Mouse (Mus musculus) hindbrain, embryonic 12.5 days (tissue): ENCODE results near the gene Cdkal1. TPM values are rescaled to one million over a fixed set of nuclear protein-coding genes. Genes with fewer than 3 reads are reported as not detected.
A peak's percentile ranks its signal among the peaks of the same experiment; 100 is the strongest.

Experiments used
- ATAC-seq: fragments of 200-750 bp; cut with Nextera tagmentation; 2 replicates; pipeline ENCODE4 v1.8.0; 2017; ENCODE audit warnings: moderate TSS enrichment; ENCODE audit not compliant: low FRiP score
- H3K27ac ChIP-seq: fragments of 300-500 bp; sonication (generic); 2 replicates; pipeline ENCODE4 v1.5.1; 2016; ENCODE audit warnings: mild to moderate bottlenecking
- H3K27me3 ChIP-seq: fragments of 300-500 bp; sonication (generic); 2 replicates; pipeline ENCODE4 v1.6.1; 2016; ENCODE audit warnings: mild to moderate bottlenecking
- H3K36me3 ChIP-seq: fragments of 300-500 bp; sonication (generic); 2 replicates; pipeline ENCODE4 v1.6.1; 2016; ENCODE audit warnings: mild to moderate bottlenecking
- H3K4me1 ChIP-seq: fragments of 300-500 bp; sonication (generic); 2 replicates; pipeline ENCODE4 v1.6.1; 2016
- H3K4me2 ChIP-seq: fragments of 300-500 bp; sonication (generic); replicated peaks from 2 replicates; pipeline ENCODE4 v1.6.1; 2016; ENCODE audit warnings: mild to moderate bottlenecking
- H3K4me3 ChIP-seq: fragments of 300-500 bp; sonication (generic); 2 replicates; pipeline ENCODE4 v1.5.1; 2016; ENCODE audit warnings: mild to moderate bottlenecking
- H3K9ac ChIP-seq: fragments of 300-500 bp; sonication (generic); 2 replicates; pipeline ENCODE4 v1.6.1; 2016; ENCODE audit warnings: mild to moderate bottlenecking, moderate library complexity
- H3K9me3 ChIP-seq: fragments of 300-500 bp; sonication (generic); replicated peaks from 2 replicates; pipeline ENCODE4 v1.6.1; 2016; ENCODE audit warnings: mild to moderate bottlenecking
- WGBS: fragments of 180-500 bp; shearing (Covaris S2); methylation state at CpG from one replicate; pipeline ENCODE4 v1.1.7; 2016; 5-methylcytosine and 5-hydroxymethylcytosine counted together
- polyA plus RNA-seq: library from polyadenylated mRNA; unstranded; fragments of >200 nt; fragmentation: Nextera tagmentation; extraction: Ambion mirVana; gene quantifications from 2 replicates; pipeline ENCODE4 v1.2.1, GENCODE M21; 2016

Cdkal1 gene
- polyA plus RNA-seq, 1 experiment from 2014 or later, result 31.4 TPM

- 3% methylated on average over 27 of the region's 27 CpGs for WGBS
- Histone ChIP-seq H3K36me3 (no peaks in the 10 kb centered on the region), H3K9me3 (0 out of 2 replicates have a peak, but pooled peaks cover 3% of the 10 kb centered on the region), H3K4me1 (peaks cover 10% of the 10 kb centered on the region), H3K27me3 (no peaks in the 10 kb centered on the region), H3K9ac (peak overlapping the region; percentile 59), H3K27ac (0 out of 2 replicates have a peak overlapping the region, but pooled peaks have one; percentile 30), H3K4me3 (peak overlapping the region; percentile 32), H3K4me2 (peak overlapping the region; percentile 63)
- ATAC-seq, result peak; percentile 71
Observed at GRCm38 (mm10) chr13:29210159-29211021, 645.1 kb downstream of the Cdkal1 start.

DNA sequence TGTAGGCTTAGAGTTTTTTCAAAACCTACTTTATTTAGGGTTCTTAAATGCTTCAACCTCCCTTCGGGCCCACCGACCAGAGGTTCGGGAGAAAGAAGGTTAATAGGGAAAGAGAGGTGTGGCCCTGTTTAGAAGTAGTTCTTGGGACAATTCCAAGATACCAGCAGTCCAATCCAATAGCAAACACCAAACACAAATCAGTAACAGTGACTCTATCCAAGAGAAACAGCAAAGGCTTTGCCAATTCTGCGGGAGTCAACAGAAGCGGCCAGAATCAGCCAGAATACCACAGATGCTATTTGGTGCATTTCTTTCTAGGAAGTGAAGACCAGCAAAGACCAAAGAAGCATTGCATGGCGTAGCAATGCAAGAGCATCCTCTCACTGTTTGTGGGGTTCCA, 646.7 kb downstream of the Cdkal1 start:
- no peak overlapping the region for H3K27ac ChIP-seq
- no peak for ATAC-seq
- H3K9me3 ChIP-seq, result 0 out of 2 replicates have a peak, but pooled peaks cover 3% of the 10 kb centered on the region
- no peak overlapping the region for H3K4me2 ChIP-seq
- 96% methylated on average over 6 of the region's 6 CpGs for WGBS
- no peaks in the 10 kb centered on the region for H3K27me3 ChIP-seq
- H3K4me1 ChIP-seq, result peaks cover 10% of the 10 kb centered on the region
- no peaks in the 10 kb centered on the region for H3K36me3 ChIP-seq
- no peak overlapping the region for H3K9ac ChIP-seq
- H3K4me3 ChIP-seq, result no peak overlapping the region

DNA sequence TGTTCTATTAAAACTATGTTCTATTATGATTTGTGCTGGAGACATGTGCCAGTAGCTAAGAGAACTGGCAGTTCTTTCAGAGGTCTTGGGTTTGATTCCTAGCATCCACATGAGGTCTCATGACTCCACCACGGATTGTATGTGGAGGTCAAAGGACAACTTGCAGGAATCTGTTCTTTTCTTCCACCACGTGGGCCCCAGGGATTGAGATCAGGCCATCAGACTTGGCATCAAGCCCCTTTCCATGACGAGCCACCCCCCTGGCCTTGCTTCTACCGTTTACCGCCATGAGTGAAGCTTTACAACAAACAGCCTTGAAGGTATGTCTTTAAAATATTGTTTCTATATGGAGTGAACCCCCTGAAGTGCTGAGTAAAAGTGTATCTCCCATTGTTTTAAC, 651.6 kb downstream of the Cdkal1 start:
- 0 out of 2 replicates have a peak, but pooled peaks cover 3% of the 10 kb centered on the region for H3K9me3 ChIP-seq
- WGBS, result 80% methylated on average over 5 of the region's 5 CpGs
- H3K27ac ChIP-seq, result no peak overlapping the region
- no peaks in the 10 kb centered on the region for H3K36me3 ChIP-seq
- no peak overlapping the region for H3K9ac ChIP-seq
- peaks cover 4% of the 10 kb centered on the region; the same call in 1 of the 2 replicates for H3K4me1 ChIP-seq
- H3K4me2 ChIP-seq, result no peak overlapping the region
- no peak overlapping the region for H3K4me3 ChIP-seq
- H3K27me3 ChIP-seq, result no peaks in the 10 kb centered on the region
- ATAC-seq, result no peak

- Histone ChIP-seq H3K27ac (no peak overlapping the region), H3K4me2 (no peak overlapping the region), H3K9ac (no peak overlapping the region), H3K36me3 (no peaks in the 10 kb centered on the region), H3K27me3 (no peaks in the 10 kb centered on the region), H3K4me3 (no peak overlapping the region), H3K4me1 (peaks cover 4% of the 10 kb centered on the region; the same call in 1 of the 2 replicates), H3K9me3 (0 out of 2 replicates have a peak, but pooled peaks cover 3% of the 10 kb centered on the region)
- WGBS, result 88% methylated on average over 5 of the region's 5 CpGs
- ATAC-seq, result no peak
Observed at GRCm38 (mm10) chr13:29203426-29203825, 652.0 kb downstream of the Cdkal1 start.

GRCm38 (mm10) chr13:29202562-29202961, 652.9 kb downstream of the Cdkal1 start:
- no peaks in the 10 kb centered on the region for H3K36me3 ChIP-seq
- H3K4me3 ChIP-seq, result no peak overlapping the region
- H3K9ac ChIP-seq, result no peak overlapping the region
- H3K4me1 ChIP-seq, result peaks cover 4% of the 10 kb centered on the region; the same call in 1 of the 2 replicates
- H3K27ac ChIP-seq, result no peak overlapping the region
- 74% methylated on average over 2 of the region's 2 CpGs for WGBS
- H3K27me3 ChIP-seq, result no peaks in the 10 kb centered on the region
- H3K4me2 ChIP-seq, result no peak overlapping the region
- no peaks in the 10 kb centered on the region for H3K9me3 ChIP-seq
- no peak for ATAC-seq

GRCm38 (mm10) chr13:29199679-29200078, 655.8 kb downstream of the Cdkal1 start:
- no peak for ATAC-seq
- 50% methylated on average over 6 of the region's 6 CpGs for WGBS
- Histone ChIP-seq H3K4me1 (peaks cover 23% of the 10 kb centered on the region), H3K27ac (no peak overlapping the region), H3K27me3 (no peaks in the 10 kb centered on the region), H3K4me3 (no peak overlapping the region), H3K9ac (no peak overlapping the region), H3K9me3 (no peaks in the 10 kb centered on the region), H3K4me2 (no peak overlapping the region), H3K36me3 (no peaks in the 10 kb centered on the region)

- Histone ChIP-seq H3K27me3 (no peaks in the 10 kb centered on the region), H3K4me1 (peaks cover 23% of the 10 kb centered on the region), H3K4me3 (no peak overlapping the region), H3K9ac (no peak overlapping the region), H3K27ac (peak overlapping the region; percentile 46; the same call in 1 of the 2 replicates), H3K9me3 (no peaks in the 10 kb centered on the region), H3K36me3 (no peaks in the 10 kb centered on the region), H3K4me2 (no peak overlapping the region)
- peak; percentile 62 for ATAC-seq
- 41% methylated on average over 9 of the region's 9 CpGs for WGBS
Observed at GRCm38 (mm10) chr13:29196798-29197498, 658.5 kb downstream of the Cdkal1 start.

DNA sequence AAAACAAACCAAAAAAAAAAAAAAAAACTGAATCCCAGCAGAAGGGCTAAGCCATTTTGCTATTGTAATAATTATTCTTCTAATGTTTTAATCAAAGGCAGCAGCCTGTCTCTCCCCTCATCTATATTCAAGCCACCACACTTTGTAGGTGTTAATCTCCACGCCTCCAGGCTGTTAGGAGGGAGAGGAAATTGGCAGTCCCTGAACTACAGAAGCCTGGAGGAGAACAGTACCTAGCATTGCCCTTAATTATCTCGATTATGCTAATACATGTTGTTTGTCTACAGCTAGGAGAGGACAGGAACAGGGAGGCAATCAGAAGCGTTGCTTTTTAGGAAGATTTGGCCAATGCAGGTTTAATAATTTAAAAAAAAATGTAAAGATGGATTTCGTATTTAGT, 659.8 kb downstream of the Cdkal1 start:
- H3K27ac ChIP-seq, result peak overlapping the region; percentile 46
- H3K36me3 ChIP-seq, result no peaks in the 10 kb centered on the region
- no peaks in the 10 kb centered on the region for H3K9me3 ChIP-seq
- no peak overlapping the region for H3K9ac ChIP-seq
- peak; percentile 76 for ATAC-seq
- WGBS, result 44% methylated on average over 4 of the region's 4 CpGs
- peaks cover 23% of the 10 kb centered on the region for H3K4me1 ChIP-seq
- no peak overlapping the region for H3K4me2 ChIP-seq
- no peak overlapping the region for H3K4me3 ChIP-seq
- no peaks in the 10 kb centered on the region for H3K27me3 ChIP-seq

- Histone ChIP-seq H3K9ac (no peak overlapping the region), H3K4me2 (no peak overlapping the region), H3K27ac (peak overlapping the region; percentile 62), H3K4me3 (no peak overlapping the region), H3K9me3 (no peaks in the 10 kb centered on the region), H3K27me3 (no peaks in the 10 kb centered on the region), H3K4me1 (peaks cover 23% of the 10 kb centered on the region), H3K36me3 (no peaks in the 10 kb centered on the region)
- WGBS, result 65% methylated on average over 4 of the region's 4 CpGs
- ATAC-seq, result no peak
Observed at GRCm38 (mm10) chr13:29194946-29195345, 660.5 kb downstream of the Cdkal1 start.

DNA sequence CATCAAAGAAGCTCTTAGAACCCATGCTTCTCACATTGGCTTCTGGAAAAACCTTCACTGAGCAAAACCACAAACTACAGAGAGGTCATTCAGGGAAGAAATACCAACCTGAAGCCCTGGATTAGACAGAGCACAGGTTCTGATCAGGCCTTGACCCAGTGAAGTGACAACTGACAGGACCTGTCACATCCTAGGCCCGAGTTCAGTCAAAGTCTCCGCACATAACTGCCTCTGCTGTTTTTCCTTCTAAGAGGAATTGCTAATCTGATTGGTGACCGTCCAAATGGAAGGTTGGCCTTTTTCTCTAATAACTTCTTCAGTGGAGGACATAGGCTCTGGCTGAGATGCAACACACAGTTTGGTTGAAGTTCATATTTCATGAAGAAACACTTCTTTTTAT, 662.8 kb downstream of the Cdkal1 start:
- no peak for ATAC-seq
- H3K9ac ChIP-seq, result no peak overlapping the region
- no peaks in the 10 kb centered on the region for H3K9me3 ChIP-seq
- no peaks in the 10 kb centered on the region for H3K36me3 ChIP-seq
- H3K27ac ChIP-seq, result no peak overlapping the region
- peaks cover 19% of the 10 kb centered on the region for H3K4me1 ChIP-seq
- 88% methylated on average over 3 of the region's 3 CpGs for WGBS
- H3K4me3 ChIP-seq, result no peak overlapping the region
- H3K27me3 ChIP-seq, result no peaks in the 10 kb centered on the region
- H3K4me2 ChIP-seq, result no peak overlapping the region

GRCm38 (mm10) chr13:29190548-29190947, 664.9 kb downstream of the Cdkal1 start:
- Histone ChIP-seq H3K9me3 (no peaks in the 10 kb centered on the region), H3K4me3 (no peak overlapping the region), H3K4me2 (no peak overlapping the region), H3K27ac (no peak overlapping the region), H3K27me3 (no peaks in the 10 kb centered on the region), H3K9ac (no peak overlapping the region), H3K36me3 (no peaks in the 10 kb centered on the region), H3K4me1 (peaks cover 7% of the 10 kb centered on the region)
- WGBS, result 73% methylated on average over 7 of the region's 7 CpGs
- no peak for ATAC-seq

DNA sequence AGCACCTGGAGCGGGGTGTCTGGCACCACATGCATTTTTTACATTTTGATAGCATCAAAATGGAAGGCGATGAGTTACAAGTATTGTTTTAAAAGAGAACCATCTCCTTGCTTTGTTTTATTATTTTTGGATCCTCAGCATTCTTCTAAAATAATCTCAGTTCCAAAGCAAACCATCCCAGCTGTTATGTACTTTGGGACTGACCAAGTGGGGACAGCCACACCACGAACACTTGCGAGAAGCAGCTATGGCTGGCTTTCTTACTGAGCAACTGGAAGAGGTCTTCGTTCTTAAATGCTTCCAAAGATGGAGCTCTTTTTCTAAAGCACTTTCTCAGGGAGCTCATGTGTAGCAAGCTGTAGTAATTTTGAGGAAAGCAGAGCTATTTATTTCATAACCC, 668.7 kb downstream of the Cdkal1 start:
- H3K9me3 ChIP-seq, result no peaks in the 10 kb centered on the region
- H3K4me1 ChIP-seq, result no peaks in the 10 kb centered on the region
- H3K36me3 ChIP-seq, result no peaks in the 10 kb centered on the region
- 95% methylated on average over 5 of the region's 5 CpGs for WGBS
- no peak for ATAC-seq
- no peak overlapping the region for H3K27ac ChIP-seq
- H3K27me3 ChIP-seq, result no peaks in the 10 kb centered on the region
- no peak overlapping the region for H3K9ac ChIP-seq
- H3K4me2 ChIP-seq, result no peak overlapping the region
- H3K4me3 ChIP-seq, result no peak overlapping the region
